Mouse (Mus musculus) stomach, postnatal 0 days (tissue): ENCODE results near the gene Cx3cl1. TPM values are rescaled to one million over a fixed set of nuclear protein-coding genes. Genes with fewer than 3 reads are reported as not detected.

Experiments used
- ATAC-seq: fragments of 200-750 bp; cut with Nextera tagmentation; 2 replicates; pipeline ENCODE4 v1.8.0; 2017; ENCODE audit not compliant: low FRiP score, low TSS enrichment
- DNase-seq: peaks from one replicate; pipeline ENCODE4 v3.0.0-alpha.2; 2016; ENCODE audit warnings: low spot score
- H3K27ac ChIP-seq: fragments of 300-500 bp; sonication (generic); replicated peaks from 2 replicates; pipeline ENCODE4 v1.5.1; 2014; ENCODE audit warnings: mild to moderate bottlenecking, control low read depth
- H3K27me3 ChIP-seq: fragments of 300-500 bp; sonication (generic); 2 replicates; pipeline ENCODE4 v1.6.1; 2014; ENCODE audit warnings: low read length; ENCODE audit not compliant: control insufficient read depth, insufficient read depth
- H3K36me3 ChIP-seq: fragments of 300-500 bp; sonication (generic); 2 replicates; pipeline ENCODE4 v1.6.1; 2014; ENCODE audit warnings: low read length, mixed read lengths; ENCODE audit not compliant: control insufficient read depth, insufficient read depth
- H3K4me1 ChIP-seq: fragments of 300-500 bp; sonication (generic); replicated peaks from 2 replicates; pipeline ENCODE4 v1.6.1; 2014; ENCODE audit warnings: antibody characterized with exemption; ENCODE audit not compliant: control insufficient read depth, insufficient read depth
- H3K4me2 ChIP-seq: fragments of 300-500 bp; sonication (generic); replicated peaks from 2 replicates; pipeline ENCODE4 v1.6.1; 2014; ENCODE audit warnings: low read depth, mild to moderate bottlenecking, control low read depth, moderate library complexity
- H3K4me3 ChIP-seq: fragments of 300-500 bp; sonication (generic); 2 replicates; pipeline ENCODE4 v1.5.1; 2014; ENCODE audit warnings: low read depth, low read length, control low read depth
- H3K9ac ChIP-seq: fragments of 300-500 bp; sonication (generic); 2 replicates; pipeline ENCODE4 v1.6.1; 2014; ENCODE audit warnings: mild to moderate bottlenecking, low read length, control low read depth, mixed read lengths
- H3K9me3 ChIP-seq: fragments of 300-500 bp; sonication (generic); 2 replicates; pipeline ENCODE4 v1.6.1; 2016; ENCODE audit warnings: low read length; ENCODE audit not compliant: control insufficient read depth
- CTCF ChIP-seq: IDR thresholded peaks from 2 replicates; pipeline ENCODE4 v1.5.1; 2016; ENCODE audit warnings: antibody characterized with exemption, low read depth, mild to moderate bottlenecking, moderate library complexity
- EP300 ChIP-seq: optimal IDR thresholded peaks from 2 replicates; pipeline ENCODE3; 2016; ENCODE audit warnings: antibody characterized with exemption
- WGBS: fragments of 180-500 bp; shearing (Covaris S2); extraction: QIAGEN DNeasy Blood & Tissue Kit; methylation state at CpG from one replicate; pipeline ENCODE4 v1.1.7; 2014; 5-methylcytosine and 5-hydroxymethylcytosine counted together
- polyA plus RNA-seq: library from polyadenylated mRNA; unstranded; fragments of >200 nt; fragmentation: Nextera tagmentation; extraction: Ambion mirVana; gene quantifications from 2 replicates; pipeline ENCODE4 v1.2.1, GENCODE M21; 2015

The Cx3cl1 gene
- polyA plus RNA-seq, 1 experiment from 2014 or later: 18.0 TPM

- peak overlapping the region; percentile 25 for H3K4me2 ChIP-seq
- ATAC-seq (no peak), DNase-seq (peak; percentile 25)
- no peaks in the 10 kb centered on the region for H3K4me1 ChIP-seq
- no peaks in the 10 kb centered on the region for H3K36me3 ChIP-seq
- no peak overlapping the region for H3K27ac ChIP-seq
- TF ChIP-seq CTCF: no peak
- TF ChIP-seq EP300: no peak
- H3K9me3 ChIP-seq: no peaks in the 10 kb centered on the region
- 41% methylated on average over 5 of the region's 5 CpGs for WGBS
- no peak overlapping the region for H3K4me3 ChIP-seq
- H3K9ac ChIP-seq: no peak overlapping the region
- H3K27me3 ChIP-seq: no peaks in the 10 kb centered on the region
These were observed 36.2 kb upstream of the Cx3cl1 start for GRCm38 (mm10) chr8:94735426-94736094.

GRCm38 (mm10) chr8:94739829-94740228 lies 32.0 kb upstream of the Cx3cl1 start:
- Histone ChIP-seq H3K4me3 (no peak overlapping the region), H3K9me3 (no peaks in the 10 kb centered on the region), H3K9ac (no peak overlapping the region), H3K4me1 (no peaks in the 10 kb centered on the region), H3K27ac (no peak overlapping the region), H3K4me2 (no peak overlapping the region), H3K27me3 (no peaks in the 10 kb centered on the region), H3K36me3 (no peaks in the 10 kb centered on the region)
- WGBS: 84% methylated on average over 6 of the region's 6 CpGs
- no peak for ATAC-seq
- no peak for DNase-seq
- TF ChIP-seq EP300 (no peak), CTCF (no peak)

GRCm38 (mm10) chr8:94740591-94740990 lies 31.2 kb upstream of the Cx3cl1 start:
- Histone ChIP-seq H3K4me2 (no peak overlapping the region), H3K9ac (no peak overlapping the region), H3K4me3 (no peak overlapping the region), H3K4me1 (no peaks in the 10 kb centered on the region), H3K27ac (no peak overlapping the region), H3K36me3 (no peaks in the 10 kb centered on the region), H3K27me3 (no peaks in the 10 kb centered on the region), H3K9me3 (no peaks in the 10 kb centered on the region)
- 81% methylated on average over 3 of the region's 3 CpGs for WGBS
- TF ChIP-seq EP300: no peak
- TF ChIP-seq CTCF: peak; percentile 31
- DNase-seq (no peak), ATAC-seq (no peak)

GRCm38 (mm10) chr8:94741726-94742125 lies 30.1 kb upstream of the Cx3cl1 start:
- no peaks in the 10 kb centered on the region for H3K36me3 ChIP-seq
- DNase-seq (no peak), ATAC-seq (no peak)
- H3K4me1 ChIP-seq: no peaks in the 10 kb centered on the region
- no peak overlapping the region for H3K9ac ChIP-seq
- no peaks in the 10 kb centered on the region for H3K9me3 ChIP-seq
- no peak overlapping the region for H3K27ac ChIP-seq
- WGBS: 80% methylated on average over 4 of the region's 4 CpGs
- no peak overlapping the region for H3K4me2 ChIP-seq
- H3K4me3 ChIP-seq: no peak overlapping the region
- TF ChIP-seq EP300 (no peak), CTCF (no peak)
- no peaks in the 10 kb centered on the region for H3K27me3 ChIP-seq

- TF ChIP-seq CTCF: no peak
- no peak for TF ChIP-seq EP300
- H3K4me2 ChIP-seq: no peak overlapping the region
- no peak overlapping the region for H3K27ac ChIP-seq
- DNase-seq (no peak), ATAC-seq (no peak)
- H3K4me1 ChIP-seq: no peaks in the 10 kb centered on the region
- H3K27me3 ChIP-seq: no peaks in the 10 kb centered on the region
- no peaks in the 10 kb centered on the region for H3K9me3 ChIP-seq
- 84% methylated on average over 5 of the region's 5 CpGs for WGBS
- H3K36me3 ChIP-seq: no peaks in the 10 kb centered on the region
- H3K9ac ChIP-seq: no peak overlapping the region
- H3K4me3 ChIP-seq: no peak overlapping the region
These were observed 27.3 kb upstream of the Cx3cl1 start for GRCm38 (mm10) chr8:94744484-94744883.

DNA sequence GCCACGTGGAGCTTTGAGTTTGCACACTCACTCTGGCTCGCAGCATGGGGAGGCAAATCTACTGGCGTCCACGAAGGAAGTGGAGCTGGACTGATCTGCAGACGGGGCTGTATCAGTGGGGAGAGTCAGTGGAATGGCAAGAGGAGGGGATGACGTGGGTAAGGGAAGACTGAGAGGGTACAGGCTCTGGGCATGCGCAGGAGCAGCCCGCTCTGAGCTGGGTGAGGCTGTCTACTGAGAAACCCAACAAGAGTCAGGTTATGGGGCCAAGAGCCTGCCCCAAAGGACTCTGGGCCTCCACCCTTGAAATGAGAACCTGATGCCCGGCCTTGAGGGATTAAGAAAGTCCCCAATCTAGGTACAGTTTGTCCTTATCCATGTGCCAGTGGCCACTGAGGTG lies 26.8 kb upstream of the Cx3cl1 start:
- no peak overlapping the region for H3K27ac ChIP-seq
- ATAC-seq: no peak
- WGBS: 81% methylated on average over 9 of the region's 9 CpGs

More for the DNA sequence above, 26.8 kb upstream of the Cx3cl1 start:
- H3K9me3 ChIP-seq: no peaks in the 10 kb centered on the region
- no peaks in the 10 kb centered on the region for H3K27me3 ChIP-seq
- no peak overlapping the region for H3K4me3 ChIP-seq
- TF ChIP-seq CTCF (no peak), EP300 (no peak)
- H3K9ac ChIP-seq: no peak overlapping the region
- H3K36me3 ChIP-seq: no peaks in the 10 kb centered on the region
- no peak for DNase-seq
- no peaks in the 10 kb centered on the region for H3K4me1 ChIP-seq
- no peak overlapping the region for H3K4me2 ChIP-seq
